Comparison of ENCODE assay signal across 20 mouse cellular contexts in genomic region chr14:22800020-22800419, GRCm38 (mm10).
"Had no signal": no experiment of that assay in that cellular context is flagged by ENCODE, and none has a peak within 500 bp of the region (broad histone marks: within the 10 kb centered on the region; RNA-seq: fewer than 3 reads in every experiment).

No protein-coding gene starts in this region.

- H3K4me2 ChIP-seq: hindbrain, embryonic 13.5 days; intestine, embryonic 15.5 days; limb, embryonic 13.5 days; midbrain, embryonic 11.5 days had no signal

- H3K4me1 ChIP-seq: intestine, embryonic 15.5 days had no signal

- H3K9me3 ChIP-seq: hindbrain, embryonic 13.5 days; intestine, embryonic 15.5 days; limb, embryonic 10.5 days; limb, embryonic 13.5 days had no signal

- H3K27ac ChIP-seq: hindbrain, embryonic 13.5 days; intestine, embryonic 15.5 days; limb, embryonic 10.5 days; limb, embryonic 13.5 days; liver, embryonic 14.5 days; stomach, postnatal 0 days had no signal

- DNase-seq: kidney, adult 8-10 months; liver; liver, postnatal 0 days; lung, postnatal 10 days; lung, postnatal 36 days; midbrain, embryonic 14.5 days; right cerebral cortex, adult 18-20 months; right cerebral cortex, postnatal 14 days; right cerebral cortex, postnatal 4 days; thymus, adult 2 months; thymus, postnatal 14 days; thymus, postnatal 4 days had no signal

- ATAC-seq: hindbrain, embryonic 16.5 days; intestine, embryonic 15.5 days; liver, postnatal 0 days had no signal

- H3K36me3 ChIP-seq: hindbrain, embryonic 13.5 days; intestine, embryonic 15.5 days; limb, embryonic 10.5 days; limb, embryonic 13.5 days had no signal

- H3K27me3 ChIP-seq: hindbrain, embryonic 13.5 days; intestine, embryonic 15.5 days had no signal

- H3K4me3 ChIP-seq: hindbrain, embryonic 13.5 days; intestine, embryonic 15.5 days; limb, embryonic 10.5 days; limb, embryonic 13.5 days had no signal

- H3K9ac ChIP-seq: hindbrain, embryonic 13.5 days; intestine, embryonic 15.5 days; limb, embryonic 13.5 days; liver, embryonic 14.5 days; liver, postnatal 0 days had no signal
